Mouse (Mus musculus) hematopoietic stem cell, adult 5-6 weeks (primary cell): ENCODE data around the gene Adora2a. TPM values are rescaled to one million over a fixed set of nuclear protein-coding genes. Genes with fewer than 3 reads are reported as not detected.

Experiments
- ATAC-seq, 2 experiments: fragments of 125-278 bp in 1 of 2; replicated peaks in 1 of 2; 2 replicates each; pipeline ENCODE4 v1.8.0; 2016 to 2017; ENCODE audit warnings: inconsistent platforms in 2 of 2, mild to moderate bottlenecking in 2 of 2, moderate number of reproducible peaks in 2 of 2, low read depth in 1 of 2, moderate TSS enrichment in 1 of 2; ENCODE audit not compliant: low FRiP score in 2 of 2, poor library complexity in 2 of 2, severe bottlenecking in 2 of 2, insufficient read depth in 1 of 2, low TSS enrichment in 1 of 2
- total RNA-seq: library from RNA; stranded (forward); fragments of 172-1452, 232-1000 nt; gene quantifications from 2 replicates; pipeline ENCODE4 v1.2.3, GENCODE M21; 2017

Adora2a gene
- total RNA-seq, 1 experiment from 2014 or later = 10.1 TPM

DNA sequence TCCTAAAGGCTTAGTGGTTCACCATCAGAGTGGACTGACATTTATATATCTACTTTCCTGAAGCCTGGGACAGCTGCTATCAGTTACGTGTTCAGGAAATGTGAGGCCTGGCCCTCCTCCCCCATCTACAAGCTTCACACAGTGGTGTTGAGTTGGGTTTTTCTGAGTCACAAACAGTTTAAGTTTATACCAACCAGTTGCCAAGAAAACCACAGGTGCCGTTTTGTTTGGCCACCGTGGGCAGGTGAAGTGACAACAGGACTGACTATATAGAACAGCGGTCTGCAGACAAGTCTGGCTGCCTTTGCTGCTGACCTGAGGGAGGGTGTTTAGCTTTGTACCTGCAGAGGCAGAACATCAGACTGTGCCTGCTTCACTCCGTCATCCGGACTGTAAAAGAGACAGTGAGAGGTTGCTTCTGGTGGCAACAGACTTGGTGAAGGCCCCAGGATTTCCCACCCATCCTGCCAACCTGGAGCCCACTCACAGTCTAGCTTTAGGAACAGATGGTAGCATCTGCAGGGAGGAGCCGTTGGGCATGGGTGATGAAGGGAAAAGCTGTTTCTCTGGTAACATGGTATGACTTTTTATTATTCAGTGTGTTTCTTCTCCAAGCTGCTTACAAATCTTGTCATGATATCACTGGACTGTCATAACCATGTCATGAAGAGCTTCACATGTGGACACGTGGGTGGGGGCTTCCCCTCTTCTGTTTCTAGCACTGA, 13.2 kb upstream of the Adora2a start:
- ATAC-seq = no peak

GRCm38 (mm10) chr10:75304049-75304405, 12.7 kb upstream of the Adora2a start:
- ATAC-seq = no peak

DNA sequence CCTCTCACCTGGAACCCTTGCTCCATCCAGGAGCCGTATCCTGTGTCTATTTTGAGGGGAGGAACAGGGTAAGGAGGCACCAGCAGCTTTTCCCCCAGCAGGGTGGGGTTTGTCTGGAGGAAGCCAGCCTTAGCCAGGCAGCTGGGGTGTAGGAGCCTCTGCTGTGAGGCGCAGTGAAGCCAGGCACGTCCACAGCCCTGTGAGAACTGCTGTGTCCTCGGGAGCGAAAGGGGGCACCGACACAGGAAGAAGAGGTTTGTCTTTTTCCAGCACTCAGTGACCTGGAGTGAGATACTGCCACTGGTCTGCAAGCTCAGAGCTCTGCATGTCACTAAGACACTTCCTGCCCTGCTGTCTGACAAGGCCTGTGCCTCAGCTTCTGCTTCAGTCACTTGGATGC, 12.3 kb upstream of the Adora2a start:
- no peak for ATAC-seq

- ATAC-seq = no peak
These were observed 9.5 kb upstream of the Adora2a start for GRCm38 (mm10) chr10:75307130-75307529.

- ATAC-seq = peak; percentile 49 to 56
These were observed 4.3 kb upstream of the Adora2a start for GRCm38 (mm10) chr10:75312361-75312760.

DNA sequence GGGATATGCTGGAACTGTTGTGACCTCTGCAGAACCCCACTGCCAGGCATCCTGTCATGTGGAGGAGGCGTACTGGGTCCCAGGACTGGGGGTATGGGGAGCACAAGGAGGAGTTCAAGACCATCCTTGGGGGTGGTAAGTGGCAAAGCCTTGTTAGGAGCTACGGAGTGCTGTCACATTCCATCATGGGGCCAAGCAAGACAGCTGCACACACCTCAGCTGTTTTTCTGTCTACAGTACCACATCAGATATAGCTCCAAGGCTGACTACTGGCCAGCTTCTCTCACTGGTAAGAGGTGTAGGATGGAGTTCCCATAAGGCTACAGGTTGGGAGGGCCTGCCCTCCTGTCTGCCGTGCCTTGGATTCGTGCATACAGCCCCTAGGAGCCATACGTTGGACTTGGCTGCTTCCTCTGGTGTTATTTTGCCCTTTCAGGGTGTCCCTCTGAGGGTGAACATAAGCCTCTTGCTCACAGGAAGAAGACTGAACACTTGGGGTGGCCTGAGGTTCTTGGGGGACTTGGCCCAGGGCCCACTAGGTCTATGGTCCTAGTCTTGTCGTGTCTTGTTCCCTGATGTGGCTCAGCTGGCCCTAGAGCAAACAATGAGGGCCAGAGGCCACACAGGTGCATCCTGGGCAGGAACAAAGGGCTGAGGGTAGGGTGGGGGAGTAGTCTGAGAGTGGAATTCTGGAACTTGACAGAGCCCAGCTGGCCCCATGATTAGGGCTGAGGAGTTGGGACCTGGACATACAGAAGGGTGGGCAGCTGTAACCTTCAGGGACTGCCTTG, 2.3 kb upstream of the Adora2a start:
- ATAC-seq = no peak

GRCm38 (mm10) chr10:75315756-75316155, 921 bp upstream of the Adora2a start:
- no peak for ATAC-seq

DNA sequence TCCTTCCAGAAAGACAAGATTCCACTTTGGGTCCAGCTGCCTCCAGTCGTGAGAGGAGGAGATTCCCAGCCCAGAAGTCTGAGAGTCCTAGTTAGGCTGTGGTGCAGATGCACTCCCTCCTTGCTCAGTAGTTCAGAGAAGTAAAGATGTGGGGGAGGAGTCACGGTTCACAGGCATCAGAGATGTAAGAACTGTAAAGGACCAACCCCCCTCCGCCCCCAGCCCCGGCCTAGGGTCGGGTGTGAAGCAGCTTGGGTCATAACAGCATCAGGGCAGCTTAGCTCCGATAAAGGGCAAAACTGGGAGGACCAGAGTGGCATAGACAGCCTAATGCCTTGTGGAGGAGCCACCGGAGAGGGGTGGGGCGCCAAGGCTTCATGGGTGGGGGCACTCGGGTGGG, 205 bp upstream of the Adora2a start:
- no peak for ATAC-seq

- peak; percentile 24 to 40; a peak in 1 of 4 replicates for ATAC-seq
These were observed 458 bp downstream of the Adora2a start for GRCm38 (mm10) chr10:75316908-75317761.

DNA sequence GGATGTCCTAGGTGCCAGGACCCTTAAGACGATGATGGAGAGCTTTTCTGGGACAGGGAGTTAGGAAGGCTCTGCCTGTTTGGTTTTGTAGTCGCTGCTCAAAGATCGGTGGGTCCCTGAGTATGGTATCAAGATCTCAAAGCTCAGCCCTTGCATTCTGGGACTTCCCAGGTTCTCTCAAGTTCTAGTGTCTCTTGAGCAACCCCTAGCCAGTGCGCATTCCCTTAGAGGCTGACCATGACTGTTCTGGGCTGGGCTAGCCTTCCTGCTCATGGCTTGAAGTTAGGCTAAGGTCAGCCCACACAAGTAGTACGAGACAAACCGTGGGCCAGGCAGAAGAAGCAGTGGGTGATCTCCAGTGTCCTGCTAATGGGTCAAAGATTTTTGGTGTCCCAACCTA, 1.5 kb downstream of the Adora2a start:
- no peak for ATAC-seq

DNA sequence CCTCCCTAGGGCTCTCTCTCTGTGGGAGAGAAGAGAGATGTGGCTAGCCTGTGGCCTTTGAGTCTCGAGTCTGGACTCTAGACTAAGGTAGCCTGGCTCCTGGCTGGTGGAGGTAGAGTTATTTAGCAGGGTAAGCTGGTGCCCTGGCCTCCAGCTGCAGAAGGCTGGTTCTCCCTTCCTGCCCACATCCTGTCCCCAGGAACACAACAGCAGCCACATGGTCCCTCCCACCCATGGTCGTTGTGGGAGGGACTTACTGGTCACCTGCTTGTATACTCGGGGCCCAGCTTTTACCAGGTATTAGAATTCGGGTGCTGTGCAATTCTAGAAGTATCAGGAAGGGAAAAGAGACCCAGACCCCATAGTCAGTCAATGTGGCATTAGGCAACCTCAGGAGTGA, 3.6 kb downstream of the Adora2a start:
- ATAC-seq = peak; percentile 59 to 70

DNA sequence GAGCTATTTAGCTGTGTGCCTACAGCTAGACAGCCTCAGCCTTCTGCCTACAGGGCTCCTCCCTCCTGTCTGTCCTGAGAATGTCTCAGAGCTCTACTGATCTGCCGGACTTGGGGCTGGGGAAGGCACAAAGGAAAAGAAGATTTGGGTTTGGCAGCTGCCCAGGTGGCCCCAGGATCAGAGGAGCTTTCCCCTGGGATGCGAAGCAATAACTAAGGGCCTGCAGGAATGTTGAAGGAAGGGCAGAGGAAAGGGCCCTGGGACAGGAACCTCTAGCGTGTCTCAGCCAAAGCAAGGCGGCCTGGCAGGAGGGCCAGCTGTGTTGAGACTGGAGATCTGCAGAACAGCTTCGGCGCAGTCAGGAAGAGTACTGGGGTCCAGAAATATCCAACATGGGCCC, 6.3 kb downstream of the Adora2a start:
- no peak for ATAC-seq

DNA sequence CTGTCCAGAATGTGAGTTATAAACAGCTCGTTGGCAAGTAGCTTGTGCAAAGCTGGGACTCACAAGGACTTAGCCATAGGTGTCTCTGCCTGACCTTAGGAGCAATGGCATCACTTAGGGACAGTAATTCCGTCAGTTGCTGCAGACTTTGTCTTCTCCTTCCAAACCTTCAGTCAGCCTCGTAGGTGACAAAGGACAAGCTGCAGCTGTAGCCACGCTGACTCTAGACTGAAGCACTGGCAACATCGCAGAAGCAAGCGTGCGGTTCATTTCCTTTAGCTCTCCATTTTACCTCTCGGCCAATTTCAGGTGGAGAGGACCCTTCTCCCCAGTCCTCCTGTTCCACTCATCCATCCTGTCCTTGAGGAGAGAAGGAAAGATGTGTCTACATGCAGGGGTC, 7.3 kb downstream of the Adora2a start:
- ATAC-seq = no peak

GRCm38 (mm10) chr10:75324391-75324790, 7.7 kb downstream of the Adora2a start:
- peak in 1 of 2 experiments; percentile 20; a peak in 1 of 4 replicates for ATAC-seq

GRCm38 (mm10) chr10:75325821-75326220, 9.1 kb downstream of the Adora2a start:
- no peak for ATAC-seq

- peak; percentile 83 to 89 for ATAC-seq
These were observed 9.9 kb downstream of the Adora2a start for GRCm38 (mm10) chr10:75326553-75326952.

DNA sequence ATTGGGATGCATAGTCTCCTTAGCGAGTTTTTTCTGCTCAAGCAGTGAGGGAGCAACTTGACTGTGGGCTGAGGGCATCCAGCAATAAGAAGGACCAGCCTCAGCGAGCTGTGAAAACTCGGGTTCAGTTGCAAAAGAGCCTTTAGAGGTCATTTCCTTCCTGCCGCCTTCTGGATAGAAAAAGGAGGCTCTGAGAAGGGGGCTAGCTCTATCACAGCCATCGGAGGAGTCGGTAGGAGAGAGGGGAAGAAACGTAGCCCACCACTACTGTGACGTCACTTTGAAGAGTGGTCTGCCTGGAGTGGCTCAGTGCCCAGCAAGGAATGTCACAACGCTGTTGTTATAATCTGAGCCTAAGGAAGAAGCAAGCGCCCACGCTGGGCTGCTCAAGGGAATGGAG, 10.4 kb downstream of the Adora2a start:
- ATAC-seq = no peak; a peak in 1 of 4 replicates

- no peak for ATAC-seq
These were observed 11.6 kb downstream of the Adora2a start for GRCm38 (mm10) chr10:75328201-75328704.
